Mouse (Mus musculus) lung, postnatal 4 days (tissue): ENCODE data around the gene Kctd6.
A peak's percentile ranks its signal among the peaks of the same experiment; 100 is the strongest.

Source experiments
- DNase-seq, 2 experiments: peaks; one replicate each; pipeline ENCODE4 v3.0.0; 2021

Gene Kctd6

DNA sequence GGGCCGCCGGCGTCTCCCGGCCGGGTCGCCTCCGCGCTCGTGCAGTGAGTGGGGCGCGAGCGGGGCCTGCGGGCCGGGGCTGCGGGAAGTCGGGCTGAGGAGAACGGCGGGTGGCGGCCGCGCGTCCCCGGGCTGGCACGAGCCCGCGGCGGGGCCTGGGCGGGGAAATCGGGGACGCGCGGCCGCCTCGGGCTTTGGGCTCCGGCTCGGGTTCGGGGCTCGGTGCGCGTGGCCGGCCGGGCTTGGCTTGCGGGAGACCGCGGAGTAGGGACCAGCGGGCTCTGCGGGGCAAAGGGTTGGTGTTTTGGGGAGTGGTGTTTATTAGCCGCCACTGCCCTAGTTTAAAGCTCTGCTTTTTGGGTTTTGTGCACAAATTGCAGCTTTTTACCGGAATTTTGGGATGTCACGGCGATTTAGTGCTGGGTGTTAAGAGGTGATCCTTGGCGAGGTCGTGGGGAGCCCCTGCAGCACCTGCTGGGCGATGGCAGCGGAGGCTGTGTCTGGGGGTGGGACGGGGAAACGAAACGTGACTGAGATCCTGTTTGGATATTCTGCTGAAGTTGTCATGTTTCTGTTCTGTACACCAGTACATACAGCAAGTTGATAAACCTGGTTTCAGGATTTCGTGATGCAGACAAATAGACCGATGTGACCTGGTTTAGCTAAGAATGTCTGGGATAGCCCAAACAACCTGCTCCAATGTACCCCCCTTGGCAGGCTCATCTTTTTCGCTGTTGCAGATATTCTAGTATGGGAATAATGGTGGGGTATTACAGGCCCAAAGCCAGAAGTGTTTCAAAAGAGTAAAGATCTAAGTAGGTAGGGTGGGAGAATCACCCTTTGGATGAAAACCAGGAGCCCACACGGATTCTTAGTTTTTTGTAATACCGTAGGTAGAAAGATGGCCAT is 613 bp downstream of the Kctd6 start:
- DNase-seq, result peak in 1 of 2 experiments; percentile 77

DNA sequence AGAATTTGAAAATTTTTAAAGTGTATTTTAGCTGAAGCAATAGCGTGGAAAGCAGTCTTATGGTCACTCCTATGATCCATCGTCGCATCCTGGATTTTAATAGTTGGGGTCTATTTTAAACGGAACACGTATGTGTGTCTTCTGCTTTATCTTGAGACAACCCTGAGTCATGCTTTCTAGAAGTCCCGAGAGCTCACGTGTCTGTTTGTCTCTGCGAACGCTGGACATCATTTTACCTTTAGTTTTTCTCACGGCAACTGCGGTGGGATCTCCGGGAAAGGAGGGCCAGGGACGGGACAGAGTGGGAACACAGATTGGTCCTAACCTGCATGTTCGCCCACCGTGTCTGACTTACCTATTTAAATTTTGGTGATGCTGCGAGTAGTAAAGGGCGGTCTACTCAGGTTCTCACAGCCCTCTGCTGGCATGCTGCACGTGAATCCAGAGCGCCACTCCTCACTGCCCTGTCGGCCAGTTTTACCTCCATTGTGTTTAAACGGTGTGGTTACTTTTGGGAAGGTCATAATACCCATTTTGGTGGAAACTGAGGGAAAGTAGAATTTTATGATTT is 1.4 kb downstream of the Kctd6 start:
- DNase-seq, result no peak

DNA sequence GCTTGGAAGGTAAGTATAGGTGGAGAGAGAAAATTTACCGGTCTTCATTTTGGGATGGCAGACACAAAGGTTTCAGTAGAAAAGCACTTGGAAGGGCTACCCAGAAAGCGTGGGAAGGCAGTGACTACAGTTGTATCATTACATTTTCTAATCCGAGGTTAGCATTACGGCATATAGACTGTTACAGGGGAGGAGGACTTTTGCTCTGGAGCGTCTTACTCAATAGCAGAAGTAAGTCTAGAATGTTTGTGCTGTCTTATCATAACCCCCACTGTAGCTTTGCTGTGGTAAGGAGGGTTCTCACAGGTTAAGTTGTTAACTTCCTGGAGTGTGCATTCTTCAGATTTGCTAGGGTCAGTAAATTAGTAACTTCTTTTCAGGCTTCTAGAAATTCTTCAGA is 2.2 kb downstream of the Kctd6 start:
- DNase-seq, result no peak

- DNase-seq, result no peak
These were observed 4.3 kb downstream of the Kctd6 start for GRCm38 (mm10) chr14:8218238-8218637.

DNA sequence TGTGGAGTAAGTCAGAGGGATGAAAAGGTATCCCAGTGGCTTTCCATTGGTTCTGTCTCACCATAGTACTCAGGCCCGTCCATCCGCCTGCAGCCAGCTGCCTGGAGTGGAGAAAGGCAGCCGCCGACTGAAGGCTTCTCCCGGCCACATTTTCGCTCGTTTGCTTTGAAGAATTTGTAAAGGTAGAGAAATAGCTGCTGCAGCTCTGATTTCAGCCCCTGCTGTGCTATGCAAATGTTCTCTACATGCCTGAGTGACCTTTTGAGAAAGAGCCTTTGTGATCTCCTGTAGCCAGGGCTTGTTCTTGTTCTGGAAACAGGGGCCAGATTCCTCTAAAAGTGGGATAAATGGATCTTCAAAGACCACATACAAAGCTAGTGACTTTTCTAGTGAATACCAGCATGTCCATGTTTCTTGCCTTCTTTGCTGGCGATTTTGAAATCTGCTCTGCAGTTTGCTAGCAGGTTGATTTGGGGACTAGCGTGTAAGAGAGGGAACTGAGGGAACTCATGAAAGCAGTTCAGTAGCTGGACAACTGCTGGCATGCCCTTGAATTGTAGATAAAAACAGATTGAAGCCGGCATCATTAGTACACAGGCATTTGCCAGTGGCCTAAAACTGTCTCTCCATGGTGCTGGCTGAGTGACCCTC is 4.9 kb downstream of the Kctd6 start:
- no peak for DNase-seq

DNA sequence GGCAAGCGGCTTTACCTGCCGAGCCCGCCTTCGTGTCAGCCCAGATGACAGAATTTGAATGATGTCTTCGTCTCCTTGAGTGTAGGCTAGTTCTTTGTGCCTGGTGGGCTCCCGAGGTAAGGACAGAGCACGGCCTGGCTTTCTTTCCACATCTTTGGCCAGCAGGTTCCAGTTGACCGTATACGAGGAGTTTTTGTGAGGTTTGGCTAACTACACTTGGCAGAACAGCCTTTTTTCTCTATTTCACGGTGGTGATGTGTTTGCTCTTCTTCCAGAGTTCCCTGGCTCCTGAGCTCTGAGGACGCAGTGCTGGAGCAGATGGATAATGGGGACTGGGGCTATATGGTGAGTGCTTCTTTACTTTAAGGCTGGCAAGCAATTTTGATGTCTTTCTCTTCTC is 5.9 kb downstream of the Kctd6 start:
- DNase-seq, result no peak

- no peak for DNase-seq
These were observed 6.4 kb downstream of the Kctd6 start for GRCm38 (mm10) chr14:8220306-8220705.

- no peak for DNase-seq
These were observed 7.0 kb downstream of the Kctd6 start for GRCm38 (mm10) chr14:8220912-8221311.

DNA sequence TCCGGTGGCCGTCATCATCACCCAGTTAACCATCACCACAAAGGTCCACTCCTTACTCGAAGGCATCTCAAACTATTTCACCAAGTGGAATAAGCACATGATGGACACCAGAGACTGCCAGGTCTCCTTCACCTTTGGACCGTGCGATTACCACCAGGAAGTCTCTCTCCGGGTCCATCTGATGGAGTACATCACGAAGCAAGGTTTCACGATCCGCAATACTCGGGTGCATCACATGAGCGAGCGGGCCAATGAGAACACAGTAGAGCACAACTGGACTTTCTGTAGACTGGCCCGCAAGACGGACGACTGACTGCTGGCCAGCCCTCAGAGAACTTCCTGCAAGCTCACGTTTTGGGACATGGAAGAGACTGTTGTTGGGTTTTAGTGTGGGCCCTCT is 8.6 kb downstream of the Kctd6 start:
- DNase-seq, result no peak

DNA sequence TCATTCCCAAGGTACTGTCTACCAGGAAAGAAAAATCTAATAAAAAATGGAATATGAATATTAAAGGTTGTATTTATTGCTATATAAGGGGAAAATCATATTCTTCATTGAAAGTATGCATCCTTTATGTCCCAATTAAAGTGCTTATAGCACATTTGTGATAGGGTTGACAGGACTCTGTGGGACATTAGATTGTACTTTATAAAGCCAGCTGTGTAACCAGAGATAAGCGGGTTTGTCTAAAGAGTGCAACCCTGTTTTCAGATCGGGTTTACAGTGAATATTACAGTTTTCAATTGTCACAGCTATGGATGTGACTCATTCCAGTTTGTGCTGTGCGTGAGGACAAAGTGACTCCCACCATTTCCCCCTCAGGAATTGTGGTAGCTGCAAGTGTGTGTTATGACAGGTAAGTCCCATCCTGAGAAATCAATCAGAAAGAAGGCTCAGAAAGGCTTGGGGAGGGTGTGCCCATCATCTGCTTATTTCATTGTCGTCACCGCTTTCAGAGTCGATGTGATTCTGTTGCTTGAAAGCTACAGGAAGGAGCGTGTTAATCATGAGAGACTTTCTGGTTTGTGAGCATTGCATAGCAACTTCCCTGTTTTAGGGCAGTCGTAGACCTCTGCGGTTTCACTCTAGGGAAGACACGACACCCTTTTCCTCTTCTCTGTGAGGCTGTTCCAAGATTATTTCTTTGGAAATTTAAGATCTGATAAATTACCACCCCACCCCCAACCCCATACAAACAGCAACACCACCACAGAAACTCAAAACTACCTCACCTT is 9.8 kb downstream of the Kctd6 start:
- no peak for DNase-seq

DNA sequence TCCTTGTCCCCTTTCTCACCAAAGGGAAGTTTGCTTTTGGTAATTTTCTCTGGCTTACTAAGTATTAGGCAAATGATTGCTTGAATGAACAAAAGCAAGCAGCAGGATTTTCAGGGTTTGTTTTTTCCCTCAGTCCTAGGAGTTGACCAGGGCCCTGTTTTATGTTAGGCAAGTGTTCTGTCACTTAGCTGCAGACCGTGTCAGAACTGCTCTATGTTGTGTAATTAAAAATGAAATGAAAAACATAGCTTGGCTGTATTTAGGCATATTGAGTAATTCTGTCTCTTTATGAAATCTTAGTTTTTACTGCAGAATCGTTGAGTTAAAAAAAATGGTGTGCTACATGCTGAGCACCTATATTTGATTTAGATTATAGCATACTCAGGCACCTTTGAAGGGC is 10.9 kb downstream of the Kctd6 start:
- no peak for DNase-seq

GRCm38 (mm10) chr14:8229367-8230019 is 15.6 kb downstream of the Kctd6 start:
- DNase-seq, result no peak

DNA sequence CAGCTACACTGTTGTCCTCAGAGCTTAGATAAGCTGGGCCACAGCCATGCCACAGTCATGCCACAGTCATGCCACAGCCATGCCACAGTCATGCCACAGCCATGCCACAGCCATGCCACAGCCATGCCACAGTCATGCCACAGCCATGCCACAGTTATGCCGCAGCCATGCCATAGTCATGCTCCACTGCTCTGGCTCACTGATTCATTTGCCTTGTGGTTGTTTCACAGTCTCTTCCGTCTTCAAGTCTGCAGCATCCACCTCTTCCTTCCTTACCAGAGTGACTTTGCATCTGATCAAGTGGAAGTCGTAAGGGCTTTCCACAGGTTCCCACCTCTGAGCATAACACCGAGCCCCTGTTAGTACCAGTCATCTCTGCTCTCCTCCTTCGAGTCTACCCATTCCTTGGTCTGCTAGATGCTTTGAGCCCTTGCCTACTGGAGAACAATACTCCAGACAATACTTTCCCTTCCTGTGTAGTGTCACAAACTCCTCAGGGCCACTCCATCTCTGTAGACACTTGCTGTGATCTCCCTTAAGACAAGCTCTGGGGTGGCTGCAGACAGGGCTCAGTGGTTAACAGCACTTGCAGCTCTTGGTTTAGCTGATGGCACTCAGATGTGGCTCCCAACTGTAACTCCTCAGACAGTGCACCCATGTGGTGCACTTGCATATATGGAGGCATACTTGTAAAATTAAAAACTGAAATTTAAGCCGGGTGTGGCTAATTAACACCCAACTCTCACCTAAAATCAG is 18.4 kb downstream of the Kctd6 start:
- DNase-seq, result no peak

- DNase-seq, result no peak
These were observed 19.3 kb downstream of the Kctd6 start for GRCm38 (mm10) chr14:8233252-8233651.

DNA sequence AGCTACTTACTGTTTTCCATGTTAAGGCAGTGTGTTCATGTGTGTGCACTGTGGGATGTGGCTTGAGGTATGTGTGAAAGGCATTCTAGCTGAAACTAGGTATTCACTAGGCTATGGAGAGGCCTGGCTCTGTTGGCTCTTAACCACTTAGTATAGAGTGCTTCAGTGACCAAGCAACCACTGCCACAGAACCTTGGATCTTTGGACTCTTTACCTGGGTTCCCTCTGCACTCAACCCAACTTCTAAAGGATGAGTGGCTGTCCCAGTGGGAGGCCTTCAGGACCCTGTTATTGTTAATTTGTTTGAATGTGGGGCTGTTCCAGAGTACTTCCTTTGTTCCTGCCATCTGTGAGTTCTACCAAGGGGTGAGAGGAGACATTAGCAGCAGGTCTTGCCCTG is 27.9 kb downstream of the Kctd6 start:
- no peak for DNase-seq

DNA sequence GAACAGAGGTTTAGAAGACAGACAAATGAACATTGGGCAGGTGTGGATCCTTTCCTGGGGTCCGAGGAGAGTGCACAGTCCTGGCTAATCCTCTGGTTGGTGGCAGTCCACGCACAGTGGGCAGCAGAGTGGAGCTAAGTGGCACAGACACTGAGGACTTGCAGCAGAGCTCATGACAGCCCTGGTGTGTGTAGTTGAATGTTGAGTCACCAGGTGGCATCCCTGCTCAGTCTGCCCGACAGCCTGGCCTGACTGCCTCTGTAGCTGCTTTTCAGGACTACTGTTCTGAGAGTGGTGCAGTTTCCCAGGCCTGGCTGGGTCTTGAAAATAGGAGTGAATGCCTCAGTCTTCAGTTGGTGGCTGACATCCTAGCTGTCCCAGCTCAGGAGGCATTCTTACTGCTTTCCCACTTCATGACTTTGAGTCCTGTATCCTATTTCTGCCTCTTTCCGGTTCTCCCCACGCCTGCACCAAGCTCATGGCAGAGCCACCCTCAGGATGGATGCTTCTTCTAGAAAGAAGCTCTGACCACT is 28.5 kb downstream of the Kctd6 start:
- DNase-seq, result peak in 1 of 2 experiments; percentile 30

DNA sequence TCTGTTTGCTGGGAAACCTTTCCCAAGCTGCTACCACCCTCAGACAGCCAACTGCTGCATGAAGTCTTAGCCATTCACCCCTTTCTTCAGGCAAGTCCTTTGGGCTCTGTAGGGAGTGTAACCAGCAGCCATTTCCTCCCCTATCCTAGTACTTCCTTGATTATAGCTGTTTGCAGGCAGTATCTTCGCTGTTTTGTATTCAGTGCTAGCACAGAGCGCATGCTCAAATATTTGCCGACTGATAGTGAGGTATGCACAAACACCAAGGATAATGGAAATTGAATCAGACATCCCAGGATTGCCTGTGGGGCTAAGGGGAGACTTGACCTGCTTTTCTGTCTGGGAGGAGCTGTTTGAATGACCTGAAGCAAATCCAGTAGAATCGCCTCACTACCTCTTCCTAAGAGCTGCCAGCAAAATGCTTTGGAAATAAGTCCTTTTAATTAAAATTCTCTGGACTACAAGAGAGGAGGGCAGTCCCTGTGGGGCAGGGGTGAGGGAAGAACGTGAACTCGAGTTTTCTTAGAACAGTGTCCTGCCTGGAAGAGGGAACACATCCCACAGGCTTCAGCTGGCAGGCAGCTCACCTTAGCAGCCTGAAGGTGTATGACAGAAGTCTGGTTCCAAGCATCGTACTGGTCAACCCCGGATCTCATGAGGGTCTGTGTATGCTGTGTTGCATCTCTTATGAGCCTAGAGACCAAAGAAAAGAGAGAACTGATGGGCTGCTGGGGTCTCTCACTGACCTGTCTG is 29.4 kb downstream of the Kctd6 start:
- no peak for DNase-seq

GRCm38 (mm10) chr14:8244211-8244611 is 30.3 kb downstream of the Kctd6 start:
- DNase-seq, result no peak

GRCm38 (mm10) chr14:8246878-8247277 is 32.9 kb downstream of the Kctd6 start:
- no peak for DNase-seq

DNA sequence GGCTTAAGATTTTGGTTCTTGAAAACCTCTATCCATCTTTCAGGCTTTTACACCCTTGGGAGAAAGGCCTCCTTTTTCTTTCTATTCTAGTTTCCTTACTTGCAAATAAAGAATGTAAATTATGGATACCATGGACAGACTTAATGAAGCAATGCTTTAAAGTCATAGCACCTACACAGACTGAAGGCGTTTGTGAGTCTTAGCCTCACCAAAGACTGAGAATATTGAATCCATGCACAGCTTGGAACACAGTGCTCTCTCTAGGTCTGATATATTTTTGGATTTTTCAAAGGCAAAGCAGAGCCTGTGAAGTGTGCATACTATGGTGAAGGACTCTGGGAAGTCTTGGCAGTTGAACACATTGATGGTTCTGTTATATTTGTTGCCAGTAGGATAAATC is 35.3 kb downstream of the Kctd6 start:
- no peak for DNase-seq
